Mouse (Mus musculus): ENCODE results near the gene Col5a2. TPM values are rescaled to one million over a fixed set of nuclear protein-coding genes. Genes with fewer than 3 reads are reported as not detected.
"Not testable (repeated sequence)": the region's sequence is repeated elsewhere in the genome, so short reads cannot be mapped to it uniquely, and the experiment has no call there.

Gene Col5a2
- polyA plus RNA-seq (2015; fragmentation: Nextera tagmentation; extraction: Ambion mirVana) = 37.2 and 40.5 TPM in 2 replicates

DNA sequence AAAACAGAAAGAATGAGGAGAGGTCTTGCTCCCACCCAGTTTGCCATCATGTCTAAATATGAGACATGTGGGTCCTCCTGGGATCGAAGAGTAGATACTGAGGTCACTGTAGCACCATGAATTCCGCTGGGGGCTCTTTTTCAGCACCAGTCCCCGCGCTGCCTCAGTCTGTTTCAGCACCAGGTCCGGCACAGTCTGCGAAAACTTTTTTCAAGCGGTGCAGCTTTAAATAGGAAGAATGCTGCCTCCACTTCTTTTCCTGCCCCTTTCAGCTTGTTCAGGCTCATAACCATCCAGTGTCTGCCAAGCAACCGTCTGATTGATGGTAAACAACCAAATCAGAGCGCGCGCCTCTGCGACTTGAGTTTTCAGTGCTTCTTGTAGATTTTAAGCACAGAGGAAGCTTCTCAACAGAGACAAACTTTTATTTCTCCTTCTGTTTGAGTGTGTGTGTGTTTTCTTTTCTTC lies at the start of gene Col5a2:
TSS of gene Col5a2 (minus strand) at position 418 of the 468 bp plus-strand sequence.
- Histone ChIP-seq H3K36me3 (ENCODE audit: insufficient read depth, low read length) (no peaks in the 10 kb centered on the region), H3K4me2 (replicated peaks; ENCODE audit: low read depth, low read length) (peak within 1 kb of the TSS; percentile 46), H3K27ac (ENCODE audit: low read length) (peak within 1 kb of the TSS; percentile 79), H3K27me3 (ENCODE audit: insufficient read depth, low read length) (no peaks in the 10 kb centered on the region), H3K4me1 (ENCODE audit: insufficient read depth, low read length) (peaks cover 5% of the 10 kb centered on the region; the same call in 1 of the 2 replicates), H3K9me3 (ENCODE audit: low read length) (no peaks in the 10 kb centered on the region), H3K4me3 (ENCODE audit: low read length) (peak within 1 kb of the TSS; percentile 52), H3K9ac (replicated peaks; ENCODE audit: low read length) (peak within 1 kb of the TSS; percentile 63)
- WGBS = 28% methylated on average over 12 of the region's 12 CpGs
- peak; percentile 90; the same call in 1 of the 2 replicates for ATAC-seq (ENCODE audit: low FRiP score, low TSS enrichment)

DNA sequence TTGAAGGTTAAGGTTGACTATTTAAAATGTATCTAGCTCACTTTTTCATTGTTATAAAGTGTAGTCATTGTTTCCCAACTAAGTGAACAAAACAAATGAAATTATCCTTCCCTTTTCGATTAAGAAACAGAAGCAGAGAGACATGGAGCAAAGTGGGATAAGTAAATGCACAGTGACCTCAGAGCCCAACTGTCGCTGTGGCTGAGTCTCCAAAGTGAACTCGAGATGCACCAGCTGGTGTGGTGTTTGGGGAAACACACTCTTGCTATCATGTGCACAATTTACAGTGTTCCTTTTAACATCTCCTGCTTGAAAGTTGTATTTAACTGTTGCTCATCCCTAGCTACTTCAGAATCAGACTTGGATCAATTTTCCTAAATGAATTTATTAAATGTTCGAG lies 47.4 kb upstream of the Col5a2 start:
- H3K9me3 ChIP-seq (ENCODE audit: low read length) = no peaks in the 10 kb centered on the region
- H3K4me1 ChIP-seq (ENCODE audit: insufficient read depth, low read length) = no peaks in the 10 kb centered on the region
- H3K4me3 ChIP-seq (ENCODE audit: low read length) = no peak overlapping the region
- no peak overlapping the region for H3K9ac ChIP-seq (replicated peaks; ENCODE audit: low read length)
- H3K27me3 ChIP-seq (ENCODE audit: insufficient read depth, low read length) = no peaks in the 10 kb centered on the region
- ATAC-seq (ENCODE audit: low FRiP score, low TSS enrichment) = no peak
- WGBS = 68% methylated on average over 4 of the region's 4 CpGs
- no peak overlapping the region for H3K4me2 ChIP-seq (replicated peaks; ENCODE audit: low read depth, low read length)
- H3K36me3 ChIP-seq (ENCODE audit: insufficient read depth, low read length) = no peaks in the 10 kb centered on the region
- H3K27ac ChIP-seq (ENCODE audit: low read length) = no peak overlapping the region

DNA sequence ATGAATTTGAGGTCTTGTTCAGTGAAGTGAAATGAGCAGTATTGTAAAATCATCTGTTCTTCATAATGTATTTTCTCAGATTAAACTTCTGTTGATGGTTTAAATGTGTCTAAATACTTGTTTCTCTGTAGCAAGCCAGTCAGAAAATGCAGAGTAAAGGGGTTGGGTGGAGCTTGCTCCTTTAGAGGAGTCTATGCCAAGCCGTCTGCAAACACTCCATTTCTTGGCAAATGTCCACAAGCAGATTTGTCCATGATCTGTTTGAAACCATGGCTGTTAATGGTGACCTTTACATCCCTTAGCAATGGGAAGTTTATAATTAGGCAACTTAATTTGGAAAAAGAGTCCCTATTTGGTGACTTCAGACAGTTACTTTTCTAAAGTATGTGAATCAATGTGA lies 38.8 kb upstream of the Col5a2 start:
- no peaks in the 10 kb centered on the region for H3K9me3 ChIP-seq (ENCODE audit: low read length)
- no peaks in the 10 kb centered on the region for H3K27me3 ChIP-seq (ENCODE audit: insufficient read depth, low read length)
- no peak overlapping the region for H3K4me3 ChIP-seq (ENCODE audit: low read length)
- H3K4me2 ChIP-seq (replicated peaks; ENCODE audit: low read depth, low read length) = no peak overlapping the region
- no peak overlapping the region for H3K27ac ChIP-seq (ENCODE audit: low read length)
- no peak for ATAC-seq (ENCODE audit: low FRiP score, low TSS enrichment)
- H3K4me1 ChIP-seq (ENCODE audit: insufficient read depth, low read length) = no peaks in the 10 kb centered on the region
- H3K36me3 ChIP-seq (ENCODE audit: insufficient read depth, low read length) = no peaks in the 10 kb centered on the region
- H3K9ac ChIP-seq (replicated peaks; ENCODE audit: low read length) = no peak overlapping the region
- WGBS = 38% methylated on average over 1 of the region's 1 CpGs

DNA sequence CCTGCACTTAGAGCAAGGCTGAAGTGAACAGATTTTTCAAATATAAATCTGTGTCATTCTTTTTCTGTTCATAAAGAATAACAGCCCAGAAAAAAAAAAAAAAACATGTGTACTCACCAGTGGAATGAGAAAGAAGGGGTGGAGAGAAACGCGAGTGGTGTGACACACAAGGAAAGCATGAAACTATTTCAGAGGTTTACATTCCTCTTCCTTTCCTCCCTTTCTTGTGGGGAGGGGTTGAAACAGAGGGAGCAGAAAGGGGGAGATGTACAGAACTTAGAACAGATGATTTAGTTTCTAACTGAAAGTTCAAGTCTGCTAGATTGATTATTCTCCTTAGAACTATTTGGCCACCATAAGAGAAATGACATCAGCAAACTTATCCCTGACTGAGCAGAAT lies 38.1 kb upstream of the Col5a2 start:
- Histone ChIP-seq H3K36me3 (ENCODE audit: insufficient read depth, low read length) (no peaks in the 10 kb centered on the region), H3K4me3 (ENCODE audit: low read length) (no peak overlapping the region), H3K27ac (ENCODE audit: low read length) (no peak overlapping the region), H3K4me2 (replicated peaks; ENCODE audit: low read depth, low read length) (no peak overlapping the region), H3K4me1 (ENCODE audit: insufficient read depth, low read length) (no peaks in the 10 kb centered on the region), H3K27me3 (ENCODE audit: insufficient read depth, low read length) (no peaks in the 10 kb centered on the region), H3K9me3 (ENCODE audit: low read length) (no peaks in the 10 kb centered on the region), H3K9ac (replicated peaks; ENCODE audit: low read length) (no peak overlapping the region)
- ATAC-seq (ENCODE audit: low FRiP score, low TSS enrichment) = no peak
- WGBS = 70% methylated on average over 2 of the region's 2 CpGs

DNA sequence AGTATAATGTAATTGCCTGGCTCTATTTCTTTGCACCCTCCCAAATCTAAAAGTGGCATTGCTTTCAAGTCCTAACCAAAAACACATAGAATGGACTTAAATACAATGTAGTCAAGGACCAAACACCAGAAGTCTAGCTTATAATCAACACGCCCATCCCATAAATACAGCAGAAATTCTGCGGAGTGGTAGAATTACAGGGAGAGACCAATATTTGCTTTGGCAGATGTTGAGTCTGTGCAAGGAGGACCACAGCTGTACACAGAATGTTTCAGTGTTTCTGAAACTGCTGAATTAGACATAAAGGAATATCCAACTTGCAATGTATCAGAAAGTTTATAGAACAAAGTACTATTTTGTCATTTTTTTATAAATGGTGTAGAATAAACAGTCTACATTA lies 28.4 kb upstream of the Col5a2 start:
- Histone ChIP-seq H3K9me3 (ENCODE audit: low read length) (no peaks in the 10 kb centered on the region), H3K9ac (replicated peaks; ENCODE audit: low read length) (no peak overlapping the region), H3K4me2 (replicated peaks; ENCODE audit: low read depth, low read length) (no peak overlapping the region), H3K27ac (ENCODE audit: low read length) (no peak overlapping the region), H3K36me3 (ENCODE audit: insufficient read depth, low read length) (no peaks in the 10 kb centered on the region), H3K4me1 (ENCODE audit: insufficient read depth, low read length) (no peaks in the 10 kb centered on the region), H3K27me3 (ENCODE audit: insufficient read depth, low read length) (no peaks in the 10 kb centered on the region), H3K4me3 (ENCODE audit: low read length) (no peak overlapping the region)
- WGBS = 62% methylated on average over 2 of the region's 2 CpGs
- no peak for ATAC-seq (ENCODE audit: low FRiP score, low TSS enrichment)

DNA sequence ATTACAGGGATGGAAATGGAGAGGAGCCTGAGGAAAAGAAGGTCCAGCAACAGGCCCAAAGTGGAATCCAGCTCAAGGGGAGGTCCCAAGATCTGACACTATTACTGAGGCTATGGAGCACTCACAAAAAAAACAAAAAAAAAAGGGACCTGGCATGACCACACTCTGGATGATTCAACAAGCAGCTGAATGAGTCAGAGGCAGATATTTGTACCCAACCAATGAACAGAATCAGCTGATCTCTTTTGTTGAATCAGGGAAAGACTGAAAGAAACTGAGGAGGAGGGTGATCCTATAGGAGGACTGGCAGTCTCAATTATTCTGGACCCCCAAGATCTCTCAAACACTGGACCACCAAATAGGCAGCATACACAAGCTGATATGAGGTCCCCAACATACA lies 24.4 kb upstream of the Col5a2 start:
- not testable (repeated sequence) for H3K4me1 ChIP-seq (ENCODE audit: insufficient read depth, low read length); ATAC-seq (ENCODE audit: low FRiP score, low TSS enrichment); H3K4me2 ChIP-seq (replicated peaks; ENCODE audit: low read depth, low read length); H3K9me3 ChIP-seq (ENCODE audit: low read length); H3K36me3 ChIP-seq (ENCODE audit: insufficient read depth, low read length); H3K27ac ChIP-seq (ENCODE audit: low read length); H3K4me3 ChIP-seq (ENCODE audit: low read length); H3K9ac ChIP-seq (replicated peaks; ENCODE audit: low read length); H3K27me3 ChIP-seq (ENCODE audit: insufficient read depth, low read length)

DNA sequence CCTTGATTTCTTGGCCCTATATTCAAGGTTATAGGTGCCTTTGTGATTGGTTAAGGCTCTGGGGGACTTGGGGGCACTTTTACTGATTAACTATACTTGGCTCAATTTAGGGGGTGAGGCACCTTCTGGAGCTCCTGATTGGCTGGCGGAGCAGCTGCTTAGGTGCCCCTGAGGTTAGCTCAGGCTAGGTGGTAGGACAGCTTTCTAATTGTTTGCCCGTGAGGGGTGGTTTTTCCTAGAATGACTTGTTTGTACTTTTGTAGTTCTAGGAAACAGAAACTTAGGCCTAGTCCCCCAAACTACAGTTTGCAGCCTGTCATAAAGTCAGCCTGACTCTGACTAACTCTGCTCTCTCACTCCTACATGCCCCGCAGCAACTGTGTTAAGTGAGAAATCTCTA lies 20.5 kb upstream of the Col5a2 start:
- no peaks in the 10 kb centered on the region for H3K9me3 ChIP-seq (ENCODE audit: low read length)
- H3K27me3 ChIP-seq (ENCODE audit: insufficient read depth, low read length) = no peaks in the 10 kb centered on the region
- no peak overlapping the region for H3K4me3 ChIP-seq (ENCODE audit: low read length)
- no peak overlapping the region for H3K27ac ChIP-seq (ENCODE audit: low read length)
- no peak for ATAC-seq (ENCODE audit: low FRiP score, low TSS enrichment)
- 76% methylated on average over 3 of the region's 3 CpGs for WGBS
- H3K36me3 ChIP-seq (ENCODE audit: insufficient read depth, low read length) = no peaks in the 10 kb centered on the region
- H3K4me2 ChIP-seq (replicated peaks; ENCODE audit: low read depth, low read length) = no peak overlapping the region
- no peak overlapping the region for H3K9ac ChIP-seq (replicated peaks; ENCODE audit: low read length)
- H3K4me1 ChIP-seq (ENCODE audit: insufficient read depth, low read length) = no peaks in the 10 kb centered on the region

DNA sequence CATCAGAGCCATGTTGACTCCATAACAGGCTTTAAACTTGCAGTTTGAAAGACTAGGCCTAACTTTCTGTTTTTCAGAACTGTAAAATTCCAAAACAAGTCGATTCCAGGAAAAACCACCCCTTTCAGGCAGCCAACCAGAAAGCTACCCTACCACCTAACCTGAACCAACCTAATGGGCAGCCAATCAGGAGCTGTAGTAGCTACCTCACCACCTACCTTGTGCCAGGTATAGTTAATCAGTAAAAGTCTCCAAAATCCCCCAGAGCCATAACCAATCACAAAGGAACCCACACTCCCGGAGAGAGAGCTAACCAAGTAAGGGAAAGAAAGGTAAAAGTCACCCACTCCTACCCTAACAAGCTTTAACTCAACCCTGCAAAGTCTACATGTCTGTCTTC lies 18.4 kb upstream of the Col5a2 start:
- H3K36me3 ChIP-seq (ENCODE audit: insufficient read depth, low read length) = no peaks in the 10 kb centered on the region
- WGBS = 75% methylated on average over 2 of the region's 2 CpGs
- H3K4me2 ChIP-seq (replicated peaks; ENCODE audit: low read depth, low read length) = no peak overlapping the region
- no peak overlapping the region for H3K4me3 ChIP-seq (ENCODE audit: low read length)
- H3K9me3 ChIP-seq (ENCODE audit: low read length) = no peaks in the 10 kb centered on the region
- no peak overlapping the region for H3K9ac ChIP-seq (replicated peaks; ENCODE audit: low read length)
- no peak for ATAC-seq (ENCODE audit: low FRiP score, low TSS enrichment)
- H3K27me3 ChIP-seq (ENCODE audit: insufficient read depth, low read length) = no peaks in the 10 kb centered on the region
- H3K4me1 ChIP-seq (ENCODE audit: insufficient read depth, low read length) = no peaks in the 10 kb centered on the region
- no peak overlapping the region for H3K27ac ChIP-seq (ENCODE audit: low read length)

DNA sequence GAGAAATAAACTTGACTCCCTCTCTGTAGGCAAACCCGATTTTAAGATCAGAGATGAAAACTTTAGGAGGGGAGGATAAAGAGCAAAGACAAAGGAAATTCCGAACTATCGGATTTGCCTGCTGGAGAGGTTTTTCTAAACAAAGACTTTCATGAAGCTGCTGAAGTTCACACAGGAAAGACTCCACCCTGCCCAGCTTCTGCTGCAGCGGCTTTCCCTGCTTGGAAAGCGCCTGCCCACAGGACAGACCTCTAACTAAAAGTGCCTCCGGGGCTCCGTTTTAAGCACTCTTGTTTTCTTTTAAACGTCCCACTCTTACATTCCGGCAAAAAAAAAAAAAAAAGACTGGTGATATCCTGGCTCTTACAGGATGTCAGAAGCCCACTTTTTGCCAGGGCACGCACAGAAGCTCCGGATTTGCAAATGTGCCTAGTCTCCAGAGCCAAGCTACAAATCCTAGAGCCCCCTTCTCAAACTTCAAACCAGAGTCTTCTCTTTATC lies 791 bp downstream of the Col5a2 start:
- peak overlapping the region; percentile 79 for H3K27ac ChIP-seq (ENCODE audit: low read length)
- WGBS = 7% methylated on average over 11 of the region's 11 CpGs
- peak overlapping the region; percentile 63 for H3K9ac ChIP-seq (replicated peaks; ENCODE audit: low read length)
- H3K4me1 ChIP-seq (ENCODE audit: insufficient read depth, low read length) = peaks cover 5% of the 10 kb centered on the region; the same call in 1 of the 2 replicates
- H3K36me3 ChIP-seq (ENCODE audit: insufficient read depth, low read length) = no peaks in the 10 kb centered on the region
- no peaks in the 10 kb centered on the region for H3K9me3 ChIP-seq (ENCODE audit: low read length)
- H3K4me2 ChIP-seq (replicated peaks; ENCODE audit: low read depth, low read length) = peak overlapping the region; percentile 46
- peak overlapping the region; percentile 52 for H3K4me3 ChIP-seq (ENCODE audit: low read length)
- H3K27me3 ChIP-seq (ENCODE audit: insufficient read depth, low read length) = no peaks in the 10 kb centered on the region
- ATAC-seq (ENCODE audit: low FRiP score, low TSS enrichment) = peak; percentile 61; the same call in 1 of the 2 replicates

DNA sequence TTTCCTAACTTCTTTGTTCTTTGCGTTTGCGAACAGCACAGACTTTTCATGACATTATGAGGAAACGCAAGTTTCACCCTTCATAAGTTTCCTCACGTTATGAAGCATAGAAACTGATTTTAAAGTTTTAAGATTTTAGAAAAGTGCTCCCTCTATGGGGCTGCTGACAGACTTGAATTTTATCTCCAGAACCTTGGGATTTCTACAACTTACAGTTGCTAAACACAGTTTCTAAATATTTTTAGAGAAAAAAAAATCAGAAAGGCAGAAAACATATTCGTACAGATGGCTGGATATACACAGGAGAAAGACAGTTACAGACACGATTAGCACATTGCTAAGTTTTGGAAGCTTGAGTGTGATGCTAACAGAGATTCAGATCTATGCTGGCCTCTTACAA lies 1.6 kb downstream of the Col5a2 start:
- H3K36me3 ChIP-seq (ENCODE audit: insufficient read depth, low read length) = no peaks in the 10 kb centered on the region
- H3K9ac ChIP-seq (replicated peaks; ENCODE audit: low read length) = no peak overlapping the region
- peaks cover 5% of the 10 kb centered on the region; the same call in 1 of the 2 replicates for H3K4me1 ChIP-seq (ENCODE audit: insufficient read depth, low read length)
- H3K27me3 ChIP-seq (ENCODE audit: insufficient read depth, low read length) = no peaks in the 10 kb centered on the region
- H3K4me3 ChIP-seq (ENCODE audit: low read length) = peak overlapping the region; percentile 52
- no peaks in the 10 kb centered on the region for H3K9me3 ChIP-seq (ENCODE audit: low read length)
- H3K4me2 ChIP-seq (replicated peaks; ENCODE audit: low read depth, low read length) = peak overlapping the region; percentile 46
- H3K27ac ChIP-seq (ENCODE audit: low read length) = peak overlapping the region; percentile 29; the same call in 1 of the 2 replicates
- no peak for ATAC-seq (ENCODE audit: low FRiP score, low TSS enrichment)
- WGBS = 50% methylated on average over 6 of the region's 6 CpGs

Measured in kidney, embryonic 16.5 days (tissue).